Mouse (Mus musculus): ENCODE results near the gene Gbgt1.
"Not testable (repeated sequence)": the region's sequence is repeated elsewhere in the genome, so short reads cannot be mapped to it uniquely, and the experiment has no call there.

The Gbgt1 gene

GRCm38 (mm10) chr2:28504676-28505075 lies 8.0 kb downstream of the Gbgt1 start:
- DNase-seq = no peak

GRCm38 (mm10) chr2:28505795-28506194 lies 9.1 kb downstream of the Gbgt1 start, which contains the start of gene Gm10134:
Gene Gm10134 (plus strand): TSS chr2:28506095.
- DNase-seq = no peak

GRCm38 (mm10) chr2:28506291-28506690 lies 9.6 kb downstream of the Gbgt1 start:
- DNase-seq = no peak

- not testable (repeated sequence) for DNase-seq
Measured at GRCm38 (mm10) chr2:28511600-28511999, 14.9 kb downstream of the Gbgt1 start.

- DNase-seq = peak; percentile 67
Measured at GRCm38 (mm10) chr2:28512798-28513401, 16.2 kb downstream of the Gbgt1 start, which contains the start of gene Ralgds. Gene Ralgds (plus strand): TSS chr2:28513125.

- DNase-seq = peak; percentile 53
Measured at GRCm38 (mm10) chr2:28513431-28514370, 17.0 kb downstream of the Gbgt1 start.

- peak; percentile 94 for DNase-seq
Measured at GRCm38 (mm10) chr2:28514489-28514888, 17.8 kb downstream of the Gbgt1 start.

- peak; percentile 74 for DNase-seq
Measured at GRCm38 (mm10) chr2:28517206-28517909, 20.7 kb downstream of the Gbgt1 start.

GRCm38 (mm10) chr2:28518231-28518630 lies 21.5 kb downstream of the Gbgt1 start:
- no peak for DNase-seq

- DNase-seq = no peak
Measured at GRCm38 (mm10) chr2:28520581-28520980, 23.9 kb downstream of the Gbgt1 start.

- no peak for DNase-seq
Measured at GRCm38 (mm10) chr2:28521571-28522151, 25.0 kb downstream of the Gbgt1 start.

- DNase-seq = no peak
Measured at GRCm38 (mm10) chr2:28522166-28522565, 25.5 kb downstream of the Gbgt1 start.

GRCm38 (mm10) chr2:28523643-28524117 lies 27.0 kb downstream of the Gbgt1 start:
- peak; percentile 82 for DNase-seq

GRCm38 (mm10) chr2:28524406-28524805 lies 27.7 kb downstream of the Gbgt1 start:
- DNase-seq = no peak

GRCm38 (mm10) chr2:28525219-28525942 lies 28.7 kb downstream of the Gbgt1 start:
- no peak for DNase-seq

- no peak for DNase-seq
Measured at GRCm38 (mm10) chr2:28525943-28526876, 29.5 kb downstream of the Gbgt1 start.

- no peak for DNase-seq
Measured at GRCm38 (mm10) chr2:28527436-28528353, 31.0 kb downstream of the Gbgt1 start.

GRCm38 (mm10) chr2:28528354-28528730 lies 31.7 kb downstream of the Gbgt1 start:
- no peak for DNase-seq

- no peak for DNase-seq
Measured at GRCm38 (mm10) chr2:28529856-28530255, 33.2 kb downstream of the Gbgt1 start.

- no peak for DNase-seq
Measured at GRCm38 (mm10) chr2:28530311-28530710, 33.6 kb downstream of the Gbgt1 start.

All from right cerebral cortex, postnatal 4 days (tissue).